Mouse (Mus musculus): ENCODE data around the gene Zfx. TPM values are rescaled to one million over a fixed set of nuclear protein-coding genes. Genes with fewer than 3 reads are reported as not detected.

The Zfx gene
- polyA plus RNA-seq, 1 experiment, result 0.08 TPM

- no peak for TF ChIP-seq TAL1 (IDR thresholded peaks at IDR 0.05; ENCODE audit: low read length)
- TF ChIP-seq GATA1 (IDR thresholded peaks at IDR 0.05; ENCODE audit: low read length), result no peak
- Histone ChIP-seq H3K4me1 (ENCODE audit: control insufficient read depth) (no peaks in the 10 kb centered on the region), H3K9me3 (ENCODE audit: control insufficient read depth, low read length) (no peaks in the 10 kb centered on the region), H3K36me3 (ENCODE audit: control insufficient read depth) (peaks cover 46% of the 10 kb centered on the region), H3K4me3 (replicated peaks) (no peak overlapping the region), H3K27me3 (ENCODE audit: control insufficient read depth) (peaks cover 2% of the 10 kb centered on the region; the same call in 1 of the 2 replicates)
Observed at GRCm38 (mm10) chrX:94102938-94103337, 20.6 kb downstream of the Zfx start.

- no peak overlapping the region for H3K4me3 ChIP-seq (replicated peaks)
- peaks cover 65% of the 10 kb centered on the region for H3K36me3 ChIP-seq (ENCODE audit: control insufficient read depth)
- H3K27me3 ChIP-seq (ENCODE audit: control insufficient read depth), result peaks cover 2% of the 10 kb centered on the region; the same call in 1 of the 2 replicates
- TF ChIP-seq GATA1 (IDR thresholded peaks at IDR 0.05; ENCODE audit: low read length) (no peak), TAL1 (IDR thresholded peaks at IDR 0.05; ENCODE audit: low read length) (no peak)
- H3K9me3 ChIP-seq (ENCODE audit: control insufficient read depth, low read length), result no peaks in the 10 kb centered on the region
- H3K4me1 ChIP-seq (ENCODE audit: control insufficient read depth), result no peaks in the 10 kb centered on the region
Observed at GRCm38 (mm10) chrX:94100561-94100960, 22.9 kb downstream of the Zfx start.

DNA sequence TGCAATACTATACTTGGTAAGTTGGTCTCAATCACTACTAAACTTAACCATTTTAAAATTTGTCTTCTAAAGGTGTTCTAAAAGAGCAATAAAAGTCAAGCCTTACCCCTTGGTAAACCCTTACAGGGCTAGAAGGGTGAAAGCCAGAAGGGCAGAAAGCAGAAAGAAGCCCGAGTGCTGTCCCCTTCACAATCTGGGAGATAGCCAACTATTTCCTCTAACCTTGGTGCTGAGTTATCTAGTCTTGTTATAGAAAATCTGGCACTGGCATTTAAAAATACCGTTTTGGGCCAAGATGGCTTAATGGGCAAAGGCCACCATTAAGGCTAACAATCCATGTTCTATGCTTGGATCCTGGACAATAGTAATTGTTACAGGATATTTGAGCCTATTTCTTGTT, 32.5 kb downstream of the Zfx start:
- peaks cover 42% of the 10 kb centered on the region for H3K36me3 ChIP-seq (ENCODE audit: control insufficient read depth)
- TF ChIP-seq TAL1 (IDR thresholded peaks at IDR 0.05; ENCODE audit: low read length), result no peak
- TF ChIP-seq GATA1 (IDR thresholded peaks at IDR 0.05; ENCODE audit: low read length), result no peak
- H3K4me1 ChIP-seq (ENCODE audit: control insufficient read depth), result no peaks in the 10 kb centered on the region
- no peak overlapping the region for H3K4me3 ChIP-seq (replicated peaks)
- H3K9me3 ChIP-seq (ENCODE audit: control insufficient read depth, low read length), result no peaks in the 10 kb centered on the region
- H3K27me3 ChIP-seq (ENCODE audit: control insufficient read depth), result peaks cover 2% of the 10 kb centered on the region; the same call in 1 of the 2 replicates

- no peaks in the 10 kb centered on the region for H3K9me3 ChIP-seq (ENCODE audit: control insufficient read depth, low read length)
- H3K36me3 ChIP-seq (ENCODE audit: control insufficient read depth), result no peaks in the 10 kb centered on the region
- H3K4me3 ChIP-seq (replicated peaks), result no peak overlapping the region
- TF ChIP-seq GATA1 (IDR thresholded peaks at IDR 0.05; ENCODE audit: low read length), result no peak
- TF ChIP-seq TAL1 (IDR thresholded peaks at IDR 0.05; ENCODE audit: low read length), result no peak
- peaks cover 14% of the 10 kb centered on the region for H3K27me3 ChIP-seq (ENCODE audit: control insufficient read depth)
- no peaks in the 10 kb centered on the region for H3K4me1 ChIP-seq (ENCODE audit: control insufficient read depth)
Observed at GRCm38 (mm10) chrX:94061246-94061645, 62.3 kb downstream of the Zfx start.

GRCm38 (mm10) chrX:94060751-94061150, 62.8 kb downstream of the Zfx start:
- Histone ChIP-seq H3K4me1 (ENCODE audit: control insufficient read depth) (no peaks in the 10 kb centered on the region), H3K4me3 (replicated peaks) (no peak overlapping the region), H3K27me3 (ENCODE audit: control insufficient read depth) (peaks cover 17% of the 10 kb centered on the region), H3K36me3 (ENCODE audit: control insufficient read depth) (no peaks in the 10 kb centered on the region), H3K9me3 (ENCODE audit: control insufficient read depth, low read length) (no peaks in the 10 kb centered on the region)
- TF ChIP-seq TAL1 (IDR thresholded peaks at IDR 0.05; ENCODE audit: low read length) (no peak), GATA1 (IDR thresholded peaks at IDR 0.05; ENCODE audit: low read length) (no peak)

- H3K4me1 ChIP-seq (ENCODE audit: control insufficient read depth), result no peaks in the 10 kb centered on the region
- no peaks in the 10 kb centered on the region for H3K9me3 ChIP-seq (ENCODE audit: control insufficient read depth, low read length)
- no peaks in the 10 kb centered on the region for H3K36me3 ChIP-seq (ENCODE audit: control insufficient read depth)
- TF ChIP-seq TAL1 (IDR thresholded peaks at IDR 0.05; ENCODE audit: low read length), result no peak
- H3K4me3 ChIP-seq (replicated peaks), result no peak overlapping the region
- H3K27me3 ChIP-seq (ENCODE audit: control insufficient read depth), result peaks cover 26% of the 10 kb centered on the region
Observed at GRCm38 (mm10) chrX:94058748-94059147, 64.8 kb downstream of the Zfx start.

DNA sequence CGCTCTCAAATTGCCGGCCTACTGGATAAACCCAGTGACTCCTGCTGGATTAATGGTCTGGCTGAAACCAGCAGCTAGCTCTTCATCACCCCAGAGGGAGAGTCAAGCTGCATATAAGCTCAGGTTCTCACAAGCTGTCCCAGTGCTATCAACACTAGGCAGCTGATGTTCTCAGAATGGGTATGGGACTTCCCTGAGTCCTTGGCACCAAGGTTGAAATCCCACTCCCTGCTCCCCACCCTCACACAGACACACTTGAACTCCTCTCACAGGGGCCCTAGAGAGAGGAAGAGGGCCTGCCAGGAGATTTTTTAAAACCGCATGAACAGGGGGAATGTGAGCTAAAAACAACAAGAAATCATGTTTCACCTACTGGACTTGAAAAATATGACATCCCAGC, 74.5 kb downstream of the Zfx start:
- Histone ChIP-seq H3K27me3 (ENCODE audit: control insufficient read depth) (no peaks in the 10 kb centered on the region; the same call in none of the 2 replicates), H3K36me3 (ENCODE audit: control insufficient read depth) (no peaks in the 10 kb centered on the region), H3K4me1 (ENCODE audit: control insufficient read depth) (no peaks in the 10 kb centered on the region), H3K4me3 (replicated peaks) (no peak overlapping the region), H3K9me3 (ENCODE audit: control insufficient read depth, low read length) (no peaks in the 10 kb centered on the region)
- TF ChIP-seq TAL1 (IDR thresholded peaks at IDR 0.05; ENCODE audit: low read length) (no peak), GATA1 (IDR thresholded peaks at IDR 0.05; ENCODE audit: low read length) (no peak)

GRCm38 (mm10) chrX:94048048-94048447, 75.5 kb downstream of the Zfx start:
- no peak for TF ChIP-seq GATA1 (IDR thresholded peaks at IDR 0.05; ENCODE audit: low read length)
- TF ChIP-seq TAL1 (IDR thresholded peaks at IDR 0.05; ENCODE audit: low read length), result no peak
- Histone ChIP-seq H3K4me3 (replicated peaks) (no peak overlapping the region), H3K36me3 (ENCODE audit: control insufficient read depth) (no peaks in the 10 kb centered on the region), H3K4me1 (ENCODE audit: control insufficient read depth) (no peaks in the 10 kb centered on the region), H3K9me3 (ENCODE audit: control insufficient read depth, low read length) (no peaks in the 10 kb centered on the region), H3K27me3 (ENCODE audit: control insufficient read depth) (no peaks in the 10 kb centered on the region; the same call in 1 of the 2 replicates)

- no peaks in the 10 kb centered on the region for H3K9me3 ChIP-seq (ENCODE audit: control insufficient read depth, low read length)
- H3K4me1 ChIP-seq (ENCODE audit: control insufficient read depth), result no peaks in the 10 kb centered on the region
- no peak overlapping the region for H3K4me3 ChIP-seq (replicated peaks)
- no peaks in the 10 kb centered on the region for H3K36me3 ChIP-seq (ENCODE audit: control insufficient read depth)
- TF ChIP-seq GATA1 (IDR thresholded peaks at IDR 0.05; ENCODE audit: low read length), result no peak
- TF ChIP-seq TAL1 (IDR thresholded peaks at IDR 0.05; ENCODE audit: low read length), result no peak
- no peaks in the 10 kb centered on the region; the same call in 1 of the 2 replicates for H3K27me3 ChIP-seq (ENCODE audit: control insufficient read depth)
Observed at GRCm38 (mm10) chrX:94047381-94047780, 76.1 kb downstream of the Zfx start.

DNA sequence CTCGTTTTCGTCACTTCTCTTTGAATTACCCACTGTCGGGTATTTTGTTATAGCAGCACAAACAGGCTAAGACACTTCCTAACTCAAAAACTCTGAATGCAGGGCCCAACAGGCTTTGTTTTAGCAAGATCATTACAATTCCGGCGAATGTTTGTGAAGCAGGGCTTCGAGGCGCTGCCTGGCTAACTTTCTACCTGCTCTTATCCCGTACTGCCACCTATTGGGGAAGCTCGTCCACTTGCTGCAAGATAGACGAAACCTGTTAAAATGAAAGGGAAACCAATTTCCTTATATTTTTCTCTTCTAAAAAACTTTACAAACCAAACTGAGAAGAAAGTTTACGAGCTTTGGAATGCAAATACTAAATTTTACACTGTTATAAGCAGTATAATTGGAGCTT, 90.6 kb downstream of the Zfx start:
- TF ChIP-seq GATA1 (IDR thresholded peaks at IDR 0.05; ENCODE audit: low read length), result no peak
- no peak for TF ChIP-seq TAL1 (IDR thresholded peaks at IDR 0.05; ENCODE audit: low read length)
- Histone ChIP-seq H3K27me3 (ENCODE audit: control insufficient read depth) (peaks cover 7% of the 10 kb centered on the region; the same call in 1 of the 2 replicates), H3K36me3 (ENCODE audit: control insufficient read depth) (no peaks in the 10 kb centered on the region), H3K4me3 (replicated peaks) (no peak overlapping the region), H3K4me1 (ENCODE audit: control insufficient read depth) (no peaks in the 10 kb centered on the region), H3K9me3 (ENCODE audit: control insufficient read depth, low read length) (no peaks in the 10 kb centered on the region)

Data from erythroblast, embryonic 14.5 days (primary cell).